Mouse (Mus musculus): Measurements from ENCODE around the gene Trio.

- no peak for TF ChIP-seq POLR2A (IDR thresholded peaks at IDR 0.05; ENCODE audit: borderline replicate concordance, control insufficient read depth, low read depth, low read length)
- no peak for TF ChIP-seq CTCF (IDR thresholded peaks at IDR 0.05; ENCODE audit: control insufficient read depth, insufficient read depth, low read length)
These were observed 344.7 kb downstream of the Trio start for GRCm38 (mm10) chr15:27680997-27681396.
